Mouse (Mus musculus): ENCODE measurements at regions not wholly inside any gene's neighbourhood (a gene's known extent, or its start where the extent isn't known, plus 50 kb on each side); places are given as distances from the start of the nearest gene placed in this dataset.

DNA sequence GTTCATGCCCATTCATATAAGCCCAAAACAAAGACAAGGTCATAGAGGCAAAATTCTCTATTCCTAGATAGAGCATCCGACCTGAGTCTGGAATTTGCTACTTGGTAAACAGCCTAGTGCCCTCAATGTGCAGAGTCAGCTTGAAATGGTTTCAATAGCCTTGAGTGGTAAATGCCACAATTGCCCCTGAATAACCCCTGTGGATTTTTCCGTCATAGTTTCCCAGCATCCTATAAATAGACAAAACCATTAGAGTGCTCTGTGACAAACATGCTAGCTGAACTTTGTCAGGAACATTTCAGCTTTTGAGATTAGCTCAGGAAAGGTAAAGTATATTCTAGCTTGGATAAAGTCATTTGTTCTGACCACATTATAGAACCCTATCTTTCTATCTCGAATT, 727.0 kb upstream of the Tbl1xr1 start:
- TF ChIP-seq CTCF (IDR thresholded peaks at IDR 0.05) (no peak), EP300 (IDR thresholded peaks at IDR 0.05; ENCODE audit: insufficient read depth, low read depth, low read length) (no peak)
